Mouse (Mus musculus) olfactory bulb, adult 2 months (tissue): ENCODE measurements around the gene Gp9. TPM values are rescaled to one million over a fixed set of nuclear protein-coding genes. Genes with fewer than 3 reads are reported as not detected.

Source experiments
- H3K27ac ChIP-seq: fragments of 200-500 bp; 2 replicates; pipeline ENCODE4 v1.5.1; 2012; ENCODE audit warnings: low read depth, low read length; ENCODE audit not compliant: insufficient read depth
- H3K4me1 ChIP-seq: fragments of 200-500 bp; 2 replicates; pipeline ENCODE4 v1.6.1; 2012; ENCODE audit warnings: low read length; ENCODE audit not compliant: control insufficient read depth, insufficient read depth
- H3K4me3 ChIP-seq: fragments of 200-500 bp; 2 replicates; pipeline ENCODE4 v1.5.1; 2012; ENCODE audit warnings: mild to moderate bottlenecking, low read depth, low read length, moderate library complexity; ENCODE audit not compliant: insufficient read depth
- CTCF ChIP-seq: fragments of 200-500 bp; IDR thresholded peaks from 2 replicates; pipeline ENCODE4 v1.5.1; 2012; ENCODE audit warnings: low read depth, mild to moderate bottlenecking, low read length, moderate library complexity; ENCODE audit not compliant: insufficient read depth
- POLR2A ChIP-seq: fragments of 200-500 bp; IDR thresholded peaks from 2 replicates; pipeline ENCODE4 v1.6.1; 2012; ENCODE audit warnings: mild to moderate bottlenecking, low read depth, low read length, moderate library complexity; ENCODE audit not compliant: insufficient read depth
- WGBS: fragments of 180-500 bp; shearing (Covaris S2); methylation state at CpG from one replicate; pipeline ENCODE4 v1.1.7; 2018; 5-methylcytosine and 5-hydroxymethylcytosine counted together
- polyA plus RNA-seq: library from polyadenylated mRNA; stranded (reverse); fragments of >200 nt; gene quantifications from 2 replicates; pipeline ENCODE4 v1.2.4, GENCODE M21; 2012; ENCODE audit warnings: low replicate concordance; ENCODE audit not compliant: missing spikeins, insufficient read depth, insufficient read length

Gp9 gene
- polyA plus RNA-seq, 1 experiment, result not detected

DNA sequence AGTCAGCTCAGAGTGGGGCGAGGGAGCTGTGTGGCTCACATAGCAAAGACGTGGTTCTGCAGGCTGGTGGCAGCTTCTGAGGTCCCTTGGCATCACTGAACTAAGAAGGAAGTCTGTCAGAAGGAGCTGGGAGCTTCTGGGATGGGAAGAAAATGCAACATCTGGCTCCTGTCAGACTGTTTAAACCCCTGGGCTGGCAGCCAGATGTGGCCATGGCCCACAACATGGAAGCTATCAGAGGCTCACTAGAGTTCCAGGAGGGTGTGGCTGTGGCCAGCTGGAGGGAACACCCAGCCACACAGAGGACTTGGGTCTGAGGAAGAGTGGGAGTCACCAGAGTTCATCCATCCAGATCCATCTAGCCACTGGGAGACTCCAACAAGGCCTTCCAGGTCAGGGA is 31.0 kb upstream of the Gp9 start:
- H3K4me3 ChIP-seq, result no peak overlapping the region
- TF ChIP-seq POLR2A, result no peak
- no peak for TF ChIP-seq CTCF
- no peak overlapping the region for H3K27ac ChIP-seq
- WGBS, result 76% methylated on average over 2 of the region's 2 CpGs
- H3K4me1 ChIP-seq, result no peaks in the 10 kb centered on the region

- 91% methylated on average over 2 of the region's 2 CpGs for WGBS
- H3K4me1 ChIP-seq, result no peaks in the 10 kb centered on the region
- no peak for TF ChIP-seq POLR2A
- no peak for TF ChIP-seq CTCF
- H3K4me3 ChIP-seq, result no peak overlapping the region
- H3K27ac ChIP-seq, result no peak overlapping the region
These were observed 29.8 kb upstream of the Gp9 start for GRCm38 (mm10) chr6:87748078-87748477.

DNA sequence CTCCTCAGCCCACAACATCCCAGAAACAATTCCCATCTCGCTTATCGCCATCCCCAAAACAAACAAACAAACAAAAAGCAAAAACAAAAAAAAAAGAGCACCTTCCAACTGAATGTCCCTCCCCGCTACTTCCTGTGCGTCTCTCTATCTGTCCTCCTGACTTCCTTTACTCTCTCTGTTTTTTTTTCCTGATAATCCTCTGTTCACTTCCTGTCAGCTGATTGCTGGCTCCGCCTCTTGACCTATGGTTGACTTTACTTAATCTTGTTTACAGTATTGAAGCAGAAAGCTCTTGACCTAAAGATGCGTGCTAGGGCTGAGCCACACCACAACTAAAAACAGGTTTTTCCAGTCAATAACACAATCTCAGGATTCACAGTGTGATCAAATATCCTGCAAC is 29.3 kb upstream of the Gp9 start:
- Histone ChIP-seq H3K4me1 (no peaks in the 10 kb centered on the region), H3K4me3 (no peak overlapping the region), H3K27ac (no peak overlapping the region)
- no peak for TF ChIP-seq CTCF
- no peak for TF ChIP-seq POLR2A
- WGBS, result 94% methylated on average over 6 of the region's 6 CpGs

- TF ChIP-seq CTCF (no peak), POLR2A (no peak)
- Histone ChIP-seq H3K4me3 (no peak overlapping the region), H3K27ac (no peak overlapping the region), H3K4me1 (no peaks in the 10 kb centered on the region)
- 88% methylated on average over 8 of the region's 8 CpGs for WGBS
These were observed 27.5 kb upstream of the Gp9 start for GRCm38 (mm10) chr6:87750184-87750910.

GRCm38 (mm10) chr6:87751574-87751973 is 26.3 kb upstream of the Gp9 start:
- H3K4me1 ChIP-seq, result no peaks in the 10 kb centered on the region

GRCm38 (mm10) chr6:87755196-87755595 is 22.7 kb upstream of the Gp9 start:
- WGBS, result 98% methylated on average over 4 of the region's 4 CpGs
- no peak for TF ChIP-seq POLR2A
- no peak for TF ChIP-seq CTCF
- no peak overlapping the region for H3K27ac ChIP-seq

More at GRCm38 (mm10) chr6:87751574-87751973, 26.3 kb upstream of the Gp9 start:
- Histone ChIP-seq H3K27ac (no peak overlapping the region), H3K4me3 (no peak overlapping the region)
- TF ChIP-seq POLR2A, result no peak
- TF ChIP-seq CTCF, result no peak
- WGBS, result 95% methylated on average over 6 of the region's 6 CpGs

GRCm38 (mm10) chr6:87756896-87757295 is 21.0 kb upstream of the Gp9 start:
- TF ChIP-seq CTCF (no peak), POLR2A (no peak)
- Histone ChIP-seq H3K4me1 (no peaks in the 10 kb centered on the region), H3K4me3 (no peak overlapping the region), H3K27ac (no peak overlapping the region)
- 90% methylated on average over 8 of the region's 8 CpGs for WGBS

More at GRCm38 (mm10) chr6:87755196-87755595, 22.7 kb upstream of the Gp9 start:
- no peaks in the 10 kb centered on the region for H3K4me1 ChIP-seq
- H3K4me3 ChIP-seq, result no peak overlapping the region

GRCm38 (mm10) chr6:87759404-87759803 is 18.5 kb upstream of the Gp9 start:
- Histone ChIP-seq H3K4me3 (no peak overlapping the region), H3K4me1 (no peaks in the 10 kb centered on the region), H3K27ac (no peak overlapping the region)
- TF ChIP-seq POLR2A (no peak), CTCF (no peak)
- WGBS, result 86% methylated on average over 3 of the region's 3 CpGs

GRCm38 (mm10) chr6:87759850-87760249 is 18.0 kb upstream of the Gp9 start:
- Histone ChIP-seq H3K4me1 (no peaks in the 10 kb centered on the region), H3K27ac (no peak overlapping the region), H3K4me3 (no peak overlapping the region)
- WGBS, result 80% methylated on average over 3 of the region's 3 CpGs
- TF ChIP-seq CTCF (no peak), POLR2A (no peak)
